Mouse (Mus musculus): Measurements from ENCODE around the gene Wdfy4.

DNA sequence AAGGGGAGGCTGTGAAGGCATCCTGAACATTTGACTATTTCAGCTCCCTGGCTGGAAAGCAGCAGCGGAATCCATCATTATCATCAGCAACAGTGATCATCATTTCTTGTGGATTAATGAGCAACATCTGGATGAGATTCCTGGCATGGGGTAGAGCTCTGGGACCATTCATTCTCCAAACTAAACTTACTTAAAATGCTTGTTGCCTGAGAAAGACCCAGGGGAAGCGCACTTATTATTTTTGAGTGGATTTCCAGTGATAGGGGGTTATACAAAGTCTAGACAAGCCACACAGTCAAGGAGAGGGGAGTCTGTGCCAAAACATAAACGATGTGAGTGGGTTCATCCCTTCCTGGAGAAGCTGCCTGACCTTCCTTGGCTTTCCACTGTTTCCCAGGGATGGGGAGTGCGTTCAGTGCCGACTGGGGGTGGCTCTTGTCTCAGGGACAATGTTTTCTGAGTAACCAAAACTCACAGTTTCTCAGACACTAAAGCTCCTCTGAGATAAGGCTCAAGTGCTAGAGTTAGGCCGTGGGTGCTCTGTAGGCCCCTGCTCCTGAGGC, 201.1 kb downstream of the Wdfy4 start:
- TF ChIP-seq CTCF (IDR thresholded peaks at IDR 0.05; ENCODE audit: extremely low read depth, insufficient read depth, low read length), result no peak
- no peak for TF ChIP-seq POLR2A (IDR thresholded peaks at IDR 0.05; ENCODE audit: extremely low read depth, insufficient read depth, low read length)

Data from cortical plate, adult 2 months (tissue).